Mouse (Mus musculus): ENCODE measurements at regions not wholly inside any gene's neighbourhood (a gene's known extent, or its start where the extent isn't known, plus 50 kb on each side); places are given as distances from the start of the nearest gene placed in this dataset.
A peak's percentile ranks its signal among the peaks of the same experiment; 100 is the strongest.
"Not testable (repeated sequence)": the region's sequence is repeated elsewhere in the genome, so short reads cannot be mapped to it uniquely, and the experiment has no call there.

DNA sequence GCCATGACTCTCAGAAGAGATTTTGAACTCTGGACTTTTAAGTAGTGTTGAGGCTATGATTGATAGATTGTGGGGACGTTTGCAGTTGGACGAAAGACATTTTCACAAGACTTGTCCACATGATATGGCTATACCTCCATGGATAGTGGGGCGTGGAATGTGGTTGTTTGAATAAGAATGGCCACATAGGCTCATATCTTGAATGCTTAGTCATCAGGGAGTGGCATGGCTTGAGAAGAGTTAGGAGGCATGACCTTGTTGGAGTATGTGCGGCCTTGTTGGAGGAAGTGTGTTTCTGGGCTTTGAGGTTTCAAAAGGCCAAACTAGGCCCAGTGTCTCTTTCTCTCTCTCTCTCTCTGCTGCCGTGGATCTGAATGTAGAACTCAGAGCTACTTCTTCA lies 204.7 kb upstream of the Pclo start:
- 70% methylated on average over 5 of the region's 5 CpGs for WGBS
- no peak for DNase-seq (ENCODE audit: low read depth, low spot score)

- no peak for DNase-seq (ENCODE audit: low read depth, low spot score)
- 78% methylated on average over 3 of the region's 3 CpGs for WGBS
These were observed 203.0 kb upstream of the Pclo start for GRCm38 (mm10) chr5:14311729-14312128.

GRCm38 (mm10) chr5:14320216-14320615 lies 194.5 kb upstream of the Pclo start:
- DNase-seq (ENCODE audit: low read depth, low spot score) = no peak
- WGBS = 82% methylated on average over 4 of the region's 4 CpGs

GRCm38 (mm10) chr5:14322000-14322399 lies 192.7 kb upstream of the Pclo start:
- no peak for DNase-seq (ENCODE audit: low read depth, low spot score)
- 41% methylated on average over 1 of the region's 1 CpGs for WGBS

- DNase-seq (ENCODE audit: low read depth, low spot score) = no peak
- 33% methylated on average over 1 of the region's 1 CpGs for WGBS
These were observed 154.3 kb upstream of the Pclo start for GRCm38 (mm10) chr5:14360446-14360845.

- 16% methylated on average over 6 of the region's 6 CpGs for WGBS
- DNase-seq (ENCODE audit: low read depth, low spot score) = peak; percentile 6
These were observed 125.4 kb upstream of the Pclo start for GRCm38 (mm10) chr5:14389184-14389890.

GRCm38 (mm10) chr5:14391793-14392192 lies 122.9 kb upstream of the Pclo start:
- DNase-seq (ENCODE audit: low read depth, low spot score) = no peak
- 78% methylated on average over 3 of the region's 3 CpGs for WGBS

DNA sequence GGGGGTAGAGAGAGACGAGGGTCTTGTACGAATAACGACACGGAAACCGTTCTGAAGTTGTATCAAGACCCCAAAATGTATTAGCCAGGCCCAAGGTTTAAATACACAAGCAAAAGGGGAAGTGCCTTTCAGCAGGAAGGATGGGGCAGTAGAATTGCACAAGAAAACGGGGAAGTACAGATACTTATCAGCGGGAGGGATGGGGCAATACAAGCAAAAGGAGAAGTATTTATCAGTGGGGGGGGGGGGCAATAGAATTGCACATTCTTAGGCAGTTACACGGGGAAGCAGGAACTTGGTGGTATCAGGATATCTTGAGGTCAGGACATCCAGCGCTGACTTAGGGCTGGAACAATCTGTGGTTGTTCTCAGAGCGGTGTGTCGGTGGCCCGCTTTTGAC lies 111.3 kb upstream of the Pclo start:
- 92% methylated on average over 12 of the region's 12 CpGs for WGBS
- DNase-seq (ENCODE audit: low read depth, low spot score) = not testable (repeated sequence)

GRCm38 (mm10) chr5:14404344-14404743 lies 110.4 kb upstream of the Pclo start:
- WGBS = 62% methylated on average over 2 of the region's 2 CpGs

DNA sequence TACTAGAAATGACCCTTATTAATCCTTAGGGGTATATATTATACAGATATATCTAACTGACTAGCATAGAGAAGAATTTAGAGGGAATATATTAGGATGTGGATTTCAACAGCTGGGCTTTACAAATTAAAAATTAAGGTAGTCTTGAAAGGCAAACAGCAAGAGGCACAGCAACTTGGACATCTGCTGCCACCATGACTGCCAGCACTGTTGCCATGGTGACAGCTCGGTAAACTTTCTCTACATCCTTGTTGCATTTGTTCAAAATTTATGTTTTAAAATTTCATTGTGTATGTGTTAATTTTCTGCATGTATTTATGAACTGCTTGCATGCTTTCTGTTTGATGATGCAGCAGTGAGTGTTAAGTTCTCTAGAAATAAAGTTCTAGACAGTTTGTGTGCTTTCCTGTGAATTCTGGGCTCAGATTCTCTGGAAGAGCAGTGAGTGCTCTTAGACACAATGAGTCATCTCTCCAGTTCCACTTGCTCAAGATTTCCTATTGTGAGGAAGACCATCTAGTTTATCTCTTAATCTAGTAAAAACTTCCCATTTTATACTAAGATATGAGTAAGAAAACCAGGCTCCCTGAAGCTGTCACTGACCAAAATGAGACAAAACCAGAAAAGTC lies 99.4 kb upstream of the Pclo start:
- DNase-seq (ENCODE audit: low read depth, low spot score) = no peak
- WGBS = 74% methylated on average over 1 of the region's 1 CpGs

More at GRCm38 (mm10) chr5:14404344-14404743, 110.4 kb upstream of the Pclo start:
- no peak for DNase-seq (ENCODE audit: low read depth, low spot score)

DNA sequence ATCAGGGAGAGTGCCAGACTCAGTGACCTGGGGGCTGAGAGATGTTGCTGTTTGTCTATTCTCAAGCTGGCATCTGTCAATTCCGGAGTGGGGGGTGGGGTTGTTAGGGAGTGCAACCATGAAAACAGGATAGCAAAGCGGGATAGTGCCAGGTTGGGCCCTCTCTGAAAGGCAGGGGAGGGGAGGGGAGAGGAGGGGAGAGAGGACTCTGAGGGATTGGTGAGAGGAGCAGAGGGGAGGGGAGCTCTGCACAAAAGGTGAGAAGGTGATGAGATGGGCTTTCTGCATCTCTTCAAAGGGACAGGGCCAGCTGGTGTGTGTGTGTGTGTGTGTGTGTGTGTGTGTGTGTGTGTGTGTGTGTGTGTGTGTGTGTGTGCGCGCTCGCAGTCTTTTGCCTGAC lies 61.6 kb upstream of the Pclo start:
- 58% methylated on average over 5 of the region's 5 CpGs for whole genome bisulfite sequencing
- DNase-seq (ENCODE audit: low read depth, low spot score) = no peak

All from large intestine, adult 2 months (tissue).